Mouse (Mus musculus) megakaryocyte, embryonic 14.5 days (primary cell): Measurements from ENCODE around the gene Ugt1a7c. TPM values are rescaled to one million over a fixed set of nuclear protein-coding genes. Genes with fewer than 3 reads are reported as not detected.

Experiments
- H3K27me3 ChIP-seq: replicated peaks from 2 replicates; pipeline ENCODE3; 2012; ENCODE audit warnings: inconsistent platforms
- H3K36me3 ChIP-seq: replicated peaks from 2 replicates; pipeline ENCODE3; 2012; ENCODE audit warnings: low read length, inconsistent platforms, mixed read lengths
- H3K4me1 ChIP-seq: 2 replicates; pipeline ENCODE4 v1.6.1; 2012; ENCODE audit warnings: inconsistent platforms
- H3K4me3 ChIP-seq: replicated peaks from 2 replicates; pipeline ENCODE3; 2012; ENCODE audit warnings: moderate library complexity, mild to moderate bottlenecking, inconsistent platforms
- H3K9me3 ChIP-seq: 2 replicates; pipeline ENCODE4 v1.6.1; 2012; ENCODE audit warnings: inconsistent platforms
- FLI1 ChIP-seq: IDR thresholded peaks from 2 replicates; pipeline ENCODE4 v1.6.1; 2012; ENCODE audit warnings: low read length, inconsistent platforms, mixed read lengths
- GATA1 ChIP-seq: IDR thresholded peaks from 3 replicates; pipeline ENCODE4 v1.6.1; 2012; ENCODE audit warnings: mixed read lengths, low read length, inconsistent platforms, borderline replicate concordance
- polyA plus RNA-seq: library from polyadenylated mRNA; stranded (reverse); fragments of >175 nt; gene quantifications from 2 replicates; pipeline ENCODE4 v1.2.3, GENCODE M21; 2012; ENCODE audit warnings: low replicate concordance; ENCODE audit not compliant: insufficient read depth

The Ugt1a7c gene
- polyA plus RNA-seq, 1 experiment, result 11.0 TPM

- H3K4me3 ChIP-seq, result no peak overlapping the region
- no peaks in the 10 kb centered on the region for H3K4me1 ChIP-seq
- TF ChIP-seq FLI1 (no peak), GATA1 (no peak)
- peaks cover 41% of the 10 kb centered on the region for H3K9me3 ChIP-seq
- no peaks in the 10 kb centered on the region for H3K36me3 ChIP-seq
- H3K27me3 ChIP-seq, result no peaks in the 10 kb centered on the region
Observed at GRCm38 (mm10) chr1:88225741-88226140, 130.9 kb downstream of the Ugt1a7c start.

GRCm38 (mm10) chr1:88226670-88227379 is 132.0 kb downstream of the Ugt1a7c start, which contains the start of gene Mroh2a:
Gene Mroh2a (plus strand): TSS chr1:88226986.
- H3K27me3 ChIP-seq, result no peaks in the 10 kb centered on the region
- no peak within 1 kb of the TSS for H3K4me3 ChIP-seq
- H3K4me1 ChIP-seq, result no peaks in the 10 kb centered on the region
- peaks cover 50% of the 10 kb centered on the region for H3K9me3 ChIP-seq
- no peak for TF ChIP-seq GATA1
- TF ChIP-seq FLI1, result no peak
- H3K36me3 ChIP-seq, result no peaks in the 10 kb centered on the region

- TF ChIP-seq FLI1, result no peak
- TF ChIP-seq GATA1, result no peak
- Histone ChIP-seq H3K4me3 (no peak overlapping the region), H3K27me3 (no peaks in the 10 kb centered on the region), H3K9me3 (peaks cover 54% of the 10 kb centered on the region), H3K4me1 (no peaks in the 10 kb centered on the region), H3K36me3 (no peaks in the 10 kb centered on the region)
Observed at GRCm38 (mm10) chr1:88227482-88227881, 132.6 kb downstream of the Ugt1a7c start.

GRCm38 (mm10) chr1:88228121-88228520 is 133.3 kb downstream of the Ugt1a7c start:
- TF ChIP-seq FLI1 (no peak), GATA1 (no peak)

GRCm38 (mm10) chr1:88229566-88229965 is 134.7 kb downstream of the Ugt1a7c start:
- H3K4me3 ChIP-seq, result no peak overlapping the region
- H3K27me3 ChIP-seq, result no peaks in the 10 kb centered on the region
- TF ChIP-seq GATA1 (no peak), FLI1 (no peak)
- peaks cover 74% of the 10 kb centered on the region for H3K9me3 ChIP-seq
- H3K36me3 ChIP-seq, result no peaks in the 10 kb centered on the region
- no peaks in the 10 kb centered on the region for H3K4me1 ChIP-seq

More at GRCm38 (mm10) chr1:88228121-88228520, 133.3 kb downstream of the Ugt1a7c start:
- H3K4me1 ChIP-seq, result no peaks in the 10 kb centered on the region
- peak overlapping the region; percentile 3 for H3K4me3 ChIP-seq
- H3K9me3 ChIP-seq, result peaks cover 61% of the 10 kb centered on the region
- no peaks in the 10 kb centered on the region for H3K27me3 ChIP-seq
- H3K36me3 ChIP-seq, result no peaks in the 10 kb centered on the region

GRCm38 (mm10) chr1:88229986-88230385 is 135.1 kb downstream of the Ugt1a7c start:
- Histone ChIP-seq H3K27me3 (peaks cover 3% of the 10 kb centered on the region), H3K36me3 (no peaks in the 10 kb centered on the region), H3K9me3 (peaks cover 78% of the 10 kb centered on the region), H3K4me3 (peak overlapping the region; percentile 5), H3K4me1 (no peaks in the 10 kb centered on the region)
- TF ChIP-seq GATA1, result no peak
- TF ChIP-seq FLI1, result no peak

GRCm38 (mm10) chr1:88230421-88230820 is 135.6 kb downstream of the Ugt1a7c start:
- peaks cover 4% of the 10 kb centered on the region for H3K27me3 ChIP-seq
- H3K9me3 ChIP-seq, result peaks cover 81% of the 10 kb centered on the region
- H3K4me3 ChIP-seq, result peak overlapping the region; percentile 5
- TF ChIP-seq FLI1, result no peak
- no peak for TF ChIP-seq GATA1
- no peaks in the 10 kb centered on the region for H3K36me3 ChIP-seq
- H3K4me1 ChIP-seq, result no peaks in the 10 kb centered on the region

GRCm38 (mm10) chr1:88230981-88231802 is 136.3 kb downstream of the Ugt1a7c start:
- Histone ChIP-seq H3K36me3 (no peaks in the 10 kb centered on the region), H3K4me1 (no peaks in the 10 kb centered on the region), H3K9me3 (peaks cover 80% of the 10 kb centered on the region), H3K4me3 (no peak overlapping the region), H3K27me3 (peaks cover 4% of the 10 kb centered on the region)
- TF ChIP-seq GATA1, result no peak
- no peak for TF ChIP-seq FLI1

GRCm38 (mm10) chr1:88231803-88232499 is 137.1 kb downstream of the Ugt1a7c start:
- Histone ChIP-seq H3K4me1 (no peaks in the 10 kb centered on the region), H3K4me3 (peak overlapping the region; percentile 4), H3K27me3 (peaks cover 6% of the 10 kb centered on the region), H3K36me3 (no peaks in the 10 kb centered on the region), H3K9me3 (peaks cover 79% of the 10 kb centered on the region)
- TF ChIP-seq FLI1 (no peak), GATA1 (no peak)
